Mouse (Mus musculus): Measurements from ENCODE around the gene 1300017J02Rik. TPM values are rescaled to one million over a fixed set of nuclear protein-coding genes. Genes with fewer than 3 reads are reported as not detected.

Gene 1300017J02Rik
- polyA plus RNA-seq, 1 experiment from 2014 or later = 16.6 TPM

DNA sequence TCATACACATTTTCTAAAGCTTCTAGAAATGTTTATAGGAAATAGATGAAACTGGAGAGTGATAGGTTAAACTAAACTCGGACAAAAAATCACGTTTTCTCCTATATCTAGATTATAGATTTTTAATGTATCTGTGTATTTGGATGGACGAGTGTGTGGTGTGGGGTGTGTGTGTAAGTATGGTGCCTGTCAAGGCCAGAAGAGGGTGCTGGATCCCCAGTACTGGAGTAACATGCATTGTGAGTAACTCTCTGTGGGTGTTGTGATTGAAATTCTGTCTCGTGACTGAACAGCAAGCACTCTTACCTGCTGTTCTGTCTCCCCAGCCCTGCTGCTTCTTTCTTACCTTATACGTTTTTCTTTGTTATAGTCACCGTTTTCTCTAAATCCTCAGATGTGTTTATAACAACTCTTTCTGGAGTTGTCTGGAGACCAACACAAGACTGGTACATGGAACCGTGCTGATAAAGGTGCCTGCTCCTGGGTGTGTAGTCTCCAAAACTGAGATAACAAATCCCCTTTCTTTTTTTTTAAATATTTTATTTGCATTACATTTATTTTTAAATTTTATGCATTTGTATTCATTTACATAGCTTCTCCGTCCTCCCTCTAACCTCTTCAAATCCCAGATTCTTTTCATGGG is 58.2 kb downstream of the 1300017J02Rik start:
- ATAC-seq (replicated peaks; ENCODE audit: low FRiP score) = peak; percentile 70

GRCm38 (mm10) chr9:103243640-103244039 is 61.2 kb downstream of the 1300017J02Rik start:
- no peak overlapping the region for H3K4me2 ChIP-seq
- H3K27me3 ChIP-seq (replicated peaks; ENCODE audit: control insufficient read depth, insufficient read depth, low read length) = no peaks in the 10 kb centered on the region
- H3K4me3 ChIP-seq (ENCODE audit: low read depth, low read length) = no peak overlapping the region
- H3K27ac ChIP-seq (ENCODE audit: low read depth, low read length) = peak overlapping the region; percentile 65
- 72% methylated on average over 4 of the region's 4 CpGs for WGBS
- H3K4me1 ChIP-seq (replicated peaks; ENCODE audit: control insufficient read depth, insufficient read depth, low read length) = no peaks in the 10 kb centered on the region
- no peak overlapping the region for H3K9ac ChIP-seq (ENCODE audit: low read depth, low read length)
- DNase-seq (ENCODE audit: low spot score) = no peak
- no peaks in the 10 kb centered on the region for H3K9me3 ChIP-seq (ENCODE audit: control insufficient read depth, low read length)
- no peaks in the 10 kb centered on the region for H3K36me3 ChIP-seq (ENCODE audit: control insufficient read depth, insufficient read depth, low read length)
- no peak; the same call in 1 of the 2 replicates for ATAC-seq (replicated peaks; ENCODE audit: low FRiP score)

More for the DNA sequence above, 58.2 kb downstream of the 1300017J02Rik start:
- no peaks in the 10 kb centered on the region for H3K4me1 ChIP-seq (replicated peaks; ENCODE audit: control insufficient read depth, insufficient read depth, low read length)
- WGBS = 68% methylated on average over 8 of the region's 8 CpGs
- H3K9me3 ChIP-seq (ENCODE audit: control insufficient read depth, low read length) = no peaks in the 10 kb centered on the region
- DNase-seq (ENCODE audit: low spot score) = no peak
- H3K27ac ChIP-seq (ENCODE audit: low read depth, low read length) = no peak overlapping the region
- no peaks in the 10 kb centered on the region for H3K27me3 ChIP-seq (replicated peaks; ENCODE audit: control insufficient read depth, insufficient read depth, low read length)
- H3K36me3 ChIP-seq (ENCODE audit: control insufficient read depth, insufficient read depth, low read length) = no peaks in the 10 kb centered on the region
- no peak overlapping the region for H3K4me2 ChIP-seq
- H3K4me3 ChIP-seq (ENCODE audit: low read depth, low read length) = no peak overlapping the region
- H3K9ac ChIP-seq (ENCODE audit: low read depth, low read length) = no peak overlapping the region

- ATAC-seq (replicated peaks; ENCODE audit: low FRiP score) (no peak), DNase-seq (ENCODE audit: low spot score) (no peak)
- no peak overlapping the region for H3K27ac ChIP-seq (ENCODE audit: low read depth, low read length)
These were observed 63.7 kb downstream of the 1300017J02Rik start for GRCm38 (mm10) chr9:103241206-103241605.

DNA sequence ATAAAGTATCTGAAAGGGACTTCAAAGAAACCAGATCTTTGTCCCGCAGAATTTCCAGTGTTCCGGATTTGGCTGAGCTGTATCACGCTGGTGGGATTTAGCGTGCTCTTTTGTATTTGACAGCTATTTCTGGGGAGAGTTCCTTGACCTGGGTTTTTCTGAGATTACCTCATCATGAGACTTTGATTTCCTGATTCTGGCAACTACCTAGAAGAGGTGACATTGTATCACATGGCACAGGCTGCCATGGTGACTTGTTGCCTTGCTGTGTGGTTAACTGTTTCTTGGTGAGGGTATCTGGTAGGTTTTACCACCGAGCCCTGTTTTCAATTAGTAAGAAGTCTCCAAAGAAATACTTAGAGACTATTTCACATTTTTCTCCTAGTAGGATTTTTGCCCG is 65.4 kb downstream of the 1300017J02Rik start:
- no peaks in the 10 kb centered on the region for H3K9me3 ChIP-seq (ENCODE audit: control insufficient read depth, low read length)
- H3K9ac ChIP-seq (ENCODE audit: low read depth, low read length) = no peak overlapping the region
- ATAC-seq (replicated peaks; ENCODE audit: low FRiP score) (no peak), DNase-seq (ENCODE audit: low spot score) (no peak)
- WGBS = 84% methylated on average over 6 of the region's 6 CpGs
- no peaks in the 10 kb centered on the region for H3K36me3 ChIP-seq (ENCODE audit: control insufficient read depth, insufficient read depth, low read length)
- H3K4me2 ChIP-seq = no peak overlapping the region
- no peak overlapping the region for H3K27ac ChIP-seq (ENCODE audit: low read depth, low read length)
- no peaks in the 10 kb centered on the region for H3K4me1 ChIP-seq (replicated peaks; ENCODE audit: control insufficient read depth, insufficient read depth, low read length)
- H3K4me3 ChIP-seq (ENCODE audit: low read depth, low read length) = no peak overlapping the region
- no peaks in the 10 kb centered on the region for H3K27me3 ChIP-seq (replicated peaks; ENCODE audit: control insufficient read depth, insufficient read depth, low read length)

More at GRCm38 (mm10) chr9:103241206-103241605, 63.7 kb downstream of the 1300017J02Rik start:
- Histone ChIP-seq H3K4me2 (no peak overlapping the region), H3K4me3 (ENCODE audit: low read depth, low read length) (no peak overlapping the region), H3K36me3 (ENCODE audit: control insufficient read depth, insufficient read depth, low read length) (no peaks in the 10 kb centered on the region), H3K9me3 (ENCODE audit: control insufficient read depth, low read length) (no peaks in the 10 kb centered on the region), H3K4me1 (replicated peaks; ENCODE audit: control insufficient read depth, insufficient read depth, low read length) (no peaks in the 10 kb centered on the region), H3K27me3 (replicated peaks; ENCODE audit: control insufficient read depth, insufficient read depth, low read length) (no peaks in the 10 kb centered on the region), H3K9ac (ENCODE audit: low read depth, low read length) (no peak overlapping the region)
- 78% methylated on average over 2 of the region's 2 CpGs for WGBS

- Histone ChIP-seq H3K36me3 (ENCODE audit: control insufficient read depth, insufficient read depth, low read length) (no peaks in the 10 kb centered on the region), H3K27ac (ENCODE audit: low read depth, low read length) (peak overlapping the region; percentile 73)
- 57% methylated on average over 7 of the region's 7 CpGs for WGBS
These were observed 70.2 kb downstream of the 1300017J02Rik start for GRCm38 (mm10) chr9:103234565-103235165.

DNA sequence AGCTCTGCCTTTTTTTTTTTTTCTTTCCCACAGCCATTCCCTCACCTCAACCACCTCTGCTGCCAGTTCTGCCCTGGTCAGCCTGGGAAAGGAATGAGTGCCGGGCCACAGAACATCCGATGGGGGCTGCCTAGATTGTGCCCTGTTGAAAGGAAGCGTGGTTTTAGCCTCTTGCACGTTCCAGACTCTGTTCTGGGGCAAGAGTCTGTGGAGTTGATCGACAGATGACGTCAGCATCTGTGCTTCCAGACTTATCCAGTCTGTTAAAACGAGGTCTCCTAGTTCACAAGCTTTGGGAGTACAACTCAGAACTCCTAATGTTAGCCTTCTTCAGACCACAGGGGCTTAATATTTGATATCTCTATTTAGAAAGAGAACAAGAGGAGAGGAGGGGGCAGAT is 70.8 kb downstream of the 1300017J02Rik start:
- Histone ChIP-seq H3K9me3 (ENCODE audit: control insufficient read depth, low read length) (no peaks in the 10 kb centered on the region), H3K4me3 (ENCODE audit: low read depth, low read length) (no peak overlapping the region), H3K36me3 (ENCODE audit: control insufficient read depth, insufficient read depth, low read length) (no peaks in the 10 kb centered on the region), H3K27me3 (replicated peaks; ENCODE audit: control insufficient read depth, insufficient read depth, low read length) (no peaks in the 10 kb centered on the region), H3K4me1 (replicated peaks; ENCODE audit: control insufficient read depth, insufficient read depth, low read length) (peaks cover 11% of the 10 kb centered on the region), H3K4me2 (no peak overlapping the region), H3K9ac (ENCODE audit: low read depth, low read length) (no peak overlapping the region), H3K27ac (ENCODE audit: low read depth, low read length) (peak overlapping the region; percentile 73)
- DNase-seq (ENCODE audit: low spot score) (no peak), ATAC-seq (replicated peaks; ENCODE audit: low FRiP score) (no peak)
- 46% methylated on average over 7 of the region's 7 CpGs for WGBS

More at GRCm38 (mm10) chr9:103234565-103235165, 70.2 kb downstream of the 1300017J02Rik start:
- Histone ChIP-seq H3K4me3 (ENCODE audit: low read depth, low read length) (no peak overlapping the region), H3K9me3 (ENCODE audit: control insufficient read depth, low read length) (no peaks in the 10 kb centered on the region), H3K4me1 (replicated peaks; ENCODE audit: control insufficient read depth, insufficient read depth, low read length) (peaks cover 11% of the 10 kb centered on the region), H3K9ac (ENCODE audit: low read depth, low read length) (no peak overlapping the region), H3K4me2 (peak overlapping the region; percentile 1; the same call in 1 of the 2 replicates), H3K27me3 (replicated peaks; ENCODE audit: control insufficient read depth, insufficient read depth, low read length) (no peaks in the 10 kb centered on the region)
- ATAC-seq (replicated peaks; ENCODE audit: low FRiP score) (0 out of 2 replicates have a peak, but pooled peaks have one; percentile 11), DNase-seq (ENCODE audit: low spot score) (no peak)

DNA sequence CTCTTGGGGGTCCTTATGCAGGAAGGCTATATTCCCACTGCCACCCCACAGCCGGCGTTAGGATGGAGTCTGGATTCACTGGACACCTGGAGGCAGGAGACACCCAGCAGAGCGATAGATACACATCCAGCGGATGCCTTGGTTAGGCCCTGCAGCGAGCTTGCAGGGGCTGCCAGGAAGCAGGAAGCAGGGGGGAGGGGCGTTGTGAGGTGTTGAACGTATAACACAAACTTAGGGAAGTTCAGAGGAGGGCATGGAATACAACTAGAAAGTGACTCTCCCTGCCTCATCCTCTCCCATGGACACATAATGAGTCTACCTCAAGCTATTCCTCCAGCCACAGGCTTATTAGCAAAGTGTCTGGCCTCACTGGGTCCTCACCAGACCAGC is 71.9 kb downstream of the 1300017J02Rik start:
- WGBS = 38% methylated on average over 7 of the region's 7 CpGs
- no peaks in the 10 kb centered on the region for H3K9me3 ChIP-seq (ENCODE audit: control insufficient read depth, low read length)
- no peak overlapping the region for H3K4me2 ChIP-seq
- H3K27ac ChIP-seq (ENCODE audit: low read depth, low read length) = no peak overlapping the region
- H3K9ac ChIP-seq (ENCODE audit: low read depth, low read length) = no peak overlapping the region
- H3K4me3 ChIP-seq (ENCODE audit: low read depth, low read length) = no peak overlapping the region
- no peaks in the 10 kb centered on the region for H3K36me3 ChIP-seq (ENCODE audit: control insufficient read depth, insufficient read depth, low read length)
- no peak for DNase-seq (ENCODE audit: low spot score)
- H3K27me3 ChIP-seq (replicated peaks; ENCODE audit: control insufficient read depth, insufficient read depth, low read length) = no peaks in the 10 kb centered on the region
- ATAC-seq (replicated peaks; ENCODE audit: low FRiP score) = no peak
- H3K4me1 ChIP-seq (replicated peaks; ENCODE audit: control insufficient read depth, insufficient read depth, low read length) = peaks cover 11% of the 10 kb centered on the region

DNA sequence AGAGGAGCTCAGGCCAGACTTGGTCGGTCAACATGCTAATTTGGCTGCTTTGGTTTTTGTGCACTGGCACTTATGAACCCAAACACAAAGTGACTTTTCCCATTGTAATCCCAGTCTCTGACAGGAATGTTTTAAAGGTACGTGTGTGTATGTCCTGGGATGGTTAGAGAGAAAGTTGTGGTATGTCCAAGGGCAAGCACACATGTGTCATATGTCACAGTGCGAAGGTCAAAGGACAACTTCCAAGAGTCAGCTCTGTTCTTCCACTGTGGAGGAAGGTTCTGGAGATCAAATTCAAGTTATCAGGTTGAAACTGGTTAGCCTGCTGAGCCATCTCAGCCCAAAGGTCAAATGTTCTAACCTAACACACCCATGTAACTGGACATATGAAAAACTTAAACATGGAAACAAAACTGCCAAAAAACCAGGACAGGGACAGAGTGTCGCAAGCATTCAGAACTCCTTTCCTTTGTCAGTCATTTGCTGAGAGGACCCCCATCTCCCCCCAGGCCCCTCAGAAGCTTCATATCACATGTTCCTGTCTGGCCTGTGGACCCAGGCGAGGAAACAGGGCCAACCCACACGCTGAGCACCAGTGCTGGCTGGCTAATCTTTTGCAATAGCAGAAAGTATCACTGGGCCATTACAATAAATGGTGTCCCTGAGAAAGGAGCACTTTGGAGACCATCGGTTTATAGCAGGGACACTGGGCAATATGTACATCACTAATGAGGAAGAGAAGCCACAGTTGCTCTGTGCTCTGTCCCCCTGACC is 72.5 kb downstream of the 1300017J02Rik start:
- 75% methylated on average over 7 of the region's 7 CpGs for WGBS
- H3K27ac ChIP-seq (ENCODE audit: low read depth, low read length) = no peak overlapping the region
- H3K4me2 ChIP-seq = no peak overlapping the region
- H3K4me1 ChIP-seq (replicated peaks; ENCODE audit: control insufficient read depth, insufficient read depth, low read length) = peaks cover 11% of the 10 kb centered on the region
- no peak overlapping the region for H3K9ac ChIP-seq (ENCODE audit: low read depth, low read length)
- no peaks in the 10 kb centered on the region for H3K36me3 ChIP-seq (ENCODE audit: control insufficient read depth, insufficient read depth, low read length)
- DNase-seq (ENCODE audit: low spot score) = no peak
- ATAC-seq (replicated peaks; ENCODE audit: low FRiP score) = no peak
- H3K27me3 ChIP-seq (replicated peaks; ENCODE audit: control insufficient read depth, insufficient read depth, low read length) = no peaks in the 10 kb centered on the region
- H3K9me3 ChIP-seq (ENCODE audit: control insufficient read depth, low read length) = no peaks in the 10 kb centered on the region
- no peak overlapping the region for H3K4me3 ChIP-seq (ENCODE audit: low read depth, low read length)

Measured in liver, embryonic 11.5 days (tissue).